Mouse (Mus musculus) hindbrain, embryonic 14.5 days (tissue): ENCODE measurements at regions not wholly inside any gene's neighbourhood (a gene's known extent, or its start where the extent isn't known, plus 50 kb on each side); places are given as distances from the start of the nearest gene placed in this dataset.

ENCODE experiments used
- ATAC-seq: fragments of 200-750 bp; cut with Nextera tagmentation; 2 replicates; pipeline ENCODE4 v1.8.0; 2017; ENCODE audit warnings: moderate number of reproducible peaks, mild to moderate bottlenecking, moderate TSS enrichment, moderate library complexity; ENCODE audit not compliant: low FRiP score
- DNase-seq: peaks from one replicate; pipeline ENCODE4 v3.0.0-alpha.2; 2015; ENCODE audit warnings: low spot score
- H3K27ac ChIP-seq: fragments of 300-500 bp; sonication (generic); 2 replicates; pipeline ENCODE4 v1.5.1; 2014; ENCODE audit warnings: mild to moderate bottlenecking, moderate library complexity
- H3K27me3 ChIP-seq: fragments of 300-500 bp; sonication (generic); 2 replicates; pipeline ENCODE4 v1.6.1; 2014; ENCODE audit warnings: mild to moderate bottlenecking, low read length, mixed read lengths; ENCODE audit not compliant: control insufficient read depth, insufficient read depth
- H3K36me3 ChIP-seq: fragments of 300-500 bp; sonication (generic); replicated peaks from 2 replicates; pipeline ENCODE4 v1.6.1; 2014; ENCODE audit not compliant: control insufficient read depth, insufficient read depth
- H3K4me1 ChIP-seq: fragments of 300-500 bp; sonication (generic); replicated peaks from 2 replicates; pipeline ENCODE4 v1.6.1; 2014; ENCODE audit warnings: antibody characterized with exemption, low read length, mixed read lengths; ENCODE audit not compliant: control insufficient read depth, insufficient read depth
- H3K4me2 ChIP-seq: fragments of 300-500 bp; sonication (generic); replicated peaks from 2 replicates; pipeline ENCODE4 v1.6.1; 2014; ENCODE audit warnings: mild to moderate bottlenecking, moderate library complexity
- H3K4me3 ChIP-seq: fragments of 300-500 bp; sonication (generic); replicated peaks from 2 replicates; pipeline ENCODE4 v1.5.1; 2014; ENCODE audit warnings: mild to moderate bottlenecking, low read length
- H3K9ac ChIP-seq: fragments of 300-500 bp; sonication (generic); 2 replicates; pipeline ENCODE4 v1.6.1; 2014
- H3K9me3 ChIP-seq: fragments of 300-500 bp; sonication (generic); 2 replicates; pipeline ENCODE4 v1.6.1; 2016; ENCODE audit warnings: low read length; ENCODE audit not compliant: control insufficient read depth
- WGBS: fragments of 180-500 bp; shearing (Covaris S2); extraction: QIAGEN DNeasy Blood & Tissue Kit; methylation state at CpG from one replicate; pipeline ENCODE4 v1.1.7; 2014; 5-methylcytosine and 5-hydroxymethylcytosine counted together

DNA sequence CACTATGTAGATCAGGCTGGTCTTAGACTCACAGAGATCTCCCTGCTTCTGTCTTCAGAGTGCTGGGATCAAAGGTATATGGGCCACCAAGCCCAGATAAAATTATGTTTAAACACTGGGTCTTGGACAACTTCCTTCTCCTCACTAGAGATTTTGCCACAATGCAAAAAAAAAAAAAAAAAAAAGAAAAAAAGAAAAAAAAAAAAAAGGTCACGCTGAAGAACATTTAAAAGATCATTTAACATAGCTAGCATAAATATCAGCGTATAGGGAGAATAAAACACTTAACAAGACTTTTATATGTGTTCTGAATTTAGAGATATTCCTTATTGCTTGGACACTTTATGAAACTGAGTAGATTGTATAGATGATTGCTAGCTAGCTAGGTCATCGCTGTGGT is 137.1 kb upstream of the Slc38a2 start:
- Histone ChIP-seq H3K4me1 (no peaks in the 10 kb centered on the region), H3K9ac (no peak overlapping the region)
- 95% methylated on average over 3 of the region's 3 CpGs for WGBS

DNA sequence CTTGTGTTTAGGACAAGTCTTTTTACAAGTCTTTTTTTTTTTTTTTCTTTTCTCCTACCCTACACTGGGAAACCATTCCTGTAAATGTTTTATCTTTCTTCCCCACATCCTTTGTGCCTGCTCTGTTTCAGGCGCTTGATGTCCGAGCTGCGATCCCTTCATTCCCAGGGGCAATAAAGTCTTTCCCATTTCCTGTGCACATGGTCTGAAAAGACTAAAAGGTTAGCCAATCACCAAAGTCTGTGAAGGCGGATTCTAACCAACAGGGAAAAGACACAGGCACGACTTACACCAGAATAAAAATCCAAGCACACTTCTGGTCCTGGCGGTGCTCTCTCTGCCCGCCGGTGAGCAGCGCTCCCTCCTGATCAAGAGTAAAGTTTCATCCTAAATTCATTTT is 135.3 kb upstream of the Slc38a2 start:
- H3K4me2 ChIP-seq: no peak overlapping the region
- WGBS: 88% methylated on average over 9 of the region's 9 CpGs
- H3K4me1 ChIP-seq: no peaks in the 10 kb centered on the region
- no peak overlapping the region for H3K27ac ChIP-seq
- DNase-seq (no peak), ATAC-seq (no peak)
- no peak overlapping the region for H3K4me3 ChIP-seq
- no peak overlapping the region for H3K9ac ChIP-seq
- H3K36me3 ChIP-seq: no peaks in the 10 kb centered on the region
- H3K9me3 ChIP-seq: no peaks in the 10 kb centered on the region
- H3K27me3 ChIP-seq: no peaks in the 10 kb centered on the region

More for the DNA sequence above, 137.1 kb upstream of the Slc38a2 start:
- ATAC-seq (no peak), DNase-seq (no peak)
- H3K9me3 ChIP-seq: no peaks in the 10 kb centered on the region
- no peak overlapping the region for H3K4me3 ChIP-seq
- H3K27ac ChIP-seq: no peak overlapping the region
- H3K36me3 ChIP-seq: no peaks in the 10 kb centered on the region
- no peaks in the 10 kb centered on the region for H3K27me3 ChIP-seq
- H3K4me2 ChIP-seq: no peak overlapping the region

DNA sequence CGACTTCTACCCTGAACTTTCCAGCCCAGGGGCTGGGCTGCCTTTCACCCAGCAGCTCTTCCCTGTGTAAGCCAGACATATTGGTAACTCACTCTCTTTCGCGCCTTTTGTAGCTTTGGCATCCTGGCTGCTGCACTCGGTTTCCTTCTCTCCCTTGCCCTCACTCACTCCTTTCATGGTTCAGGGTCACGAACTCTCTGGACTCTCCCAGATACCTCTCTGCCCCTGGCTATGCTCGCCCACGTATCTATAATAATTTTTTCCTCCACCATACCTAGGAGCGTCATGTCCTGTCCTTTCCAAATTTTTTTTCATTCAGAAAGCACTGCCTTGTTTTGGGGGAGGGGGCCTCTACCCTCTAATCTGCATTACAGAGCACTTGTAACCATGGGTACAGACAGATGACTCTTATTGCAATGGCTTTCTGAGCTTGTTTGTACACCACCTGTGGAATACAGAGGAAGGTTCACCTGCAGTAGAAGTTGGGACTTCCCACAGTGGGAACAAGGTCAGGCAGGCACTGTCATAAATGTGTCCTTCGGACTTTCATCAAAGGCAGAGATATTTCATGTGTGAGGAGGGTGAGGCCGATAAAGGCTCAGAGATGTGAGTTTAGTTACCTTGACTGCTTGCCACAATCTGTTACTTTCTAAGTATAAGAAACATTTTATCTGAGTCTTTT is 134.8 kb upstream of the Slc38a2 start:
- Histone ChIP-seq H3K36me3 (no peaks in the 10 kb centered on the region), H3K9ac (no peak overlapping the region), H3K4me1 (no peaks in the 10 kb centered on the region), H3K27me3 (no peaks in the 10 kb centered on the region), H3K27ac (no peak overlapping the region), H3K4me2 (no peak overlapping the region), H3K4me3 (no peak overlapping the region), H3K9me3 (no peaks in the 10 kb centered on the region)
- ATAC-seq (no peak), DNase-seq (no peak)
- WGBS: 85% methylated on average over 10 of the region's 10 CpGs

DNA sequence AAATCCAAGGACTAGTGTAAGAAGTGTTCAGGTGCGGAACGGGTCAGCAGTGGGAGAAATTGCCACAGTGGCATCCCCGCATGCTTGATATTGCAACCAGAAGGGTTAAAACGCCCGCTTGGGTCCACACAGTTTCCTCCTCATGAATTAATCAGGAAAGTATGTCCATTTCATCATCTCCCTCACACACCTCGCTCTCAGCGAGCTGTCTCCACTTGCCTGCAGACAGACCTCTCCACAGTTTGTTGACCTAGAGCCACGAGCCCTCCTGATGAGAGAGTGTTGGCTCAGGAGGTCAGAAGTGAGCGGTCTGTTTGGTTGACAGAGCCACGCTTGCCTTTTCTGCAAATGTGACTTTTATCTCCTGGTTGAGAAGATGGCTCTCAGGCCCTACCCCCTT is 132.9 kb upstream of the Slc38a2 start:
- no peak overlapping the region for H3K27ac ChIP-seq
- H3K4me2 ChIP-seq: no peak overlapping the region
- H3K4me3 ChIP-seq: no peak overlapping the region
- ATAC-seq (no peak), DNase-seq (no peak)
- no peak overlapping the region for H3K9ac ChIP-seq
- H3K27me3 ChIP-seq: no peaks in the 10 kb centered on the region
- H3K4me1 ChIP-seq: no peaks in the 10 kb centered on the region
- 82% methylated on average over 10 of the region's 10 CpGs for WGBS
- H3K9me3 ChIP-seq: no peaks in the 10 kb centered on the region
- H3K36me3 ChIP-seq: no peaks in the 10 kb centered on the region

DNA sequence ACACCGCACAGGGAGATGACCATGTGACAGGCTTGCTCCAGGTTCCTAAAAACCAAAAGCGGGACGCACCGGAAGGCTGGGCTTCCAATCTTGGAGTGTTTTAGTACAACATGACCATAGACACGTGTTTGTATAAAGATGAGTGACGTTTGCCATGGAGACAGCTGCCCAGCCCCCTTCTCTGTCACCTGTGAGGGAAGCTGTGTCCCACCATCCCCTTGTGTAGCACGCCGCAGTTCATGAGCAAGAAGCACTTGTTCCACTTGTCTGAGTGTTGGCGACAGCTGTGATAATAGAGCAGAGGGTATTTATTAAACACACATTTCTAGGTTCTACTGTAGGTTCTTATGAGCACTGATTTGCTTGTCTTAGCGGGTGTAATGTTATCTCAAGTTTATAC is 131.7 kb upstream of the Slc38a2 start:
- 91% methylated on average over 10 of the region's 10 CpGs for WGBS
- no peak for ATAC-seq
- Histone ChIP-seq H3K4me2 (no peak overlapping the region), H3K4me1 (no peaks in the 10 kb centered on the region), H3K9me3 (no peaks in the 10 kb centered on the region), H3K9ac (no peak overlapping the region), H3K4me3 (no peak overlapping the region), H3K27ac (no peak overlapping the region), H3K27me3 (no peaks in the 10 kb centered on the region), H3K36me3 (no peaks in the 10 kb centered on the region)
- no peak for DNase-seq

DNA sequence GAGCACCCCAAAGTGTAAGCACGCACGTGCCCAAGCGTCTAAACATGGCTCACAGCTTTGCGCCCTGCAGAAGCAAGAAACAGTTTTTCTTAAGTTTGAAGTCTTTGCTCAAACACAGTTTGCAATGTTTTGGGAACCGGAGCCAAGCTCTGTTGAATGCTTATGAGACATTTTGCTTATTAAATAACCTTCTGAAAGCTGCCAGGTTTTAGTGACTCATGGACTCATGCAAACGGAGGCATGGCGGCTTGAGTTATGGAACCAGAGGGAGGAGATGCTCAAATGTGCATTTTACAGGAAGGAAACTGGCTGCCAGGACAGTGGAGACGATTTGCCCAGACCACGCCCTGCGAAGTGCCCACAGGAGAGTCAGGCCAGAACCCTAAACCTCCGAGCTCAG is 131.0 kb upstream of the Slc38a2 start:
- Histone ChIP-seq H3K27ac (no peak overlapping the region), H3K36me3 (no peaks in the 10 kb centered on the region), H3K9ac (no peak overlapping the region), H3K4me1 (no peaks in the 10 kb centered on the region), H3K9me3 (no peaks in the 10 kb centered on the region), H3K4me2 (no peak overlapping the region), H3K27me3 (no peaks in the 10 kb centered on the region), H3K4me3 (no peak overlapping the region)
- no peak for DNase-seq
- 90% methylated on average over 11 of the region's 11 CpGs for WGBS
- no peak for ATAC-seq

DNA sequence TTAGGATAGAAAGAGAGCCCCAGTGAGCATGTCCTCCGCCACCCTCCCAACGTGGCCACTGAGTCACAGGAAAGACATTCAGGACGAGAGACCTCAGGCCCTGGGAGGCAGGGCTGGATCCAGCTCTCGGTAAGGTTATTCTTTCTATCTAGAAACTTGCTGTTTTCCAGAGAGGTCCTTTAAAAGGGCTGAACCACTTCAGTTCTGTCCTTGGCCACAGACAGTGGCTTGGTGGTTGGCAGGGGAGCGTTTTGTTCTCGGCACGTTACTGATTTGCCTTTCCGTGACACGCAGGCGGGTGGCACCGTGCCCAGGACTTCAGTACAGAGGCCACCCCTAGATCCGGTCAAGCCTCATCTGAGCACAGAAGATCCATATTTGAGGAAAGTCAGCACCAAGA is 130.4 kb upstream of the Slc38a2 start:
- Histone ChIP-seq H3K27me3 (no peaks in the 10 kb centered on the region), H3K9ac (no peak overlapping the region), H3K4me3 (no peak overlapping the region), H3K4me1 (no peaks in the 10 kb centered on the region), H3K4me2 (no peak overlapping the region), H3K27ac (no peak overlapping the region), H3K9me3 (no peaks in the 10 kb centered on the region), H3K36me3 (no peaks in the 10 kb centered on the region)
- ATAC-seq (no peak), DNase-seq (no peak)
- WGBS: 86% methylated on average over 12 of the region's 12 CpGs

DNA sequence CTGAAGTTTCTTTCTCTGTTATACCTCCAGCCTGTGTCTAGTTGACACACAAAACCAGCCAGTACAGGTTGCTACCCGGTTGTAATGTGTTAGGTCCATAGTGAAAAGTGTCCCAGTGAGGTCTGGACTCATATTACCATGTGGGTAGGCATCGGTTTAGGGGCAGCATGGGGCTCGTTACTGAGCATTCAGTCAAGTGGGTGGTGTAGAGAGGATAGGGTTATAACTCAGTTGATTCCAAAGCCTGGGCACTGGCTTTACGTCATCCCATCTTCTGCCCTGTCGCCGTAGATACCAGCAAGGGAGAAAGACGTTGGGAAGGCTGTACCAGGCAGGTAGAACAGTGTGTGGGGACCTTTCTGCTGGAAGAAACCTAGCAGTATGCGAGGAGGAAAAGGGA is 129.2 kb upstream of the Slc38a2 start:
- Histone ChIP-seq H3K9ac (no peak overlapping the region), H3K9me3 (no peaks in the 10 kb centered on the region), H3K4me3 (no peak overlapping the region), H3K4me2 (no peak overlapping the region), H3K4me1 (no peaks in the 10 kb centered on the region), H3K27me3 (no peaks in the 10 kb centered on the region), H3K36me3 (no peaks in the 10 kb centered on the region), H3K27ac (no peak overlapping the region)
- no peak for DNase-seq
- WGBS: 89% methylated on average over 8 of the region's 8 CpGs
- no peak for ATAC-seq

DNA sequence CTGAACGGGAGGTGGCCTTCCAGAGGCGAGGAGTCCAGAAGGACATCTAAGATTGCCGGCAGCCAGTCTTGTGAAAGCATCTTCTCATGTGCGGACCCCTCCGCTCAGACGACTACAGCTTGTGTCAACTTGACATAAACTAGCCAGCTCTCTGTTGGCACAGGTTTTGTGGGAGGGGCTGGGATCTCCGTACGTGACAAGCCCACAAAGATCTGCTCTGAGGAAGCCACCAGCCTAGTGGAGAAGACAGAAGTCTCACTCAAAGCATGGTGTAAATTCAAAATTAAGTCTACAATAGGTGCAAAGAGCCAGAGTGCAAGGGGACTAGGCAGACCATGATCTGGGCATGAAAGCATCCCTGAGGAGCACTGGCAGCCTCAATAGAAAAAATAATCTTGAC is 128.4 kb upstream of the Slc38a2 start:
- Histone ChIP-seq H3K9me3 (no peaks in the 10 kb centered on the region), H3K4me1 (no peaks in the 10 kb centered on the region), H3K9ac (no peak overlapping the region), H3K4me2 (no peak overlapping the region), H3K27me3 (no peaks in the 10 kb centered on the region), H3K36me3 (no peaks in the 10 kb centered on the region), H3K27ac (no peak overlapping the region), H3K4me3 (no peak overlapping the region)
- ATAC-seq (no peak), DNase-seq (no peak)
- 87% methylated on average over 8 of the region's 8 CpGs for WGBS

DNA sequence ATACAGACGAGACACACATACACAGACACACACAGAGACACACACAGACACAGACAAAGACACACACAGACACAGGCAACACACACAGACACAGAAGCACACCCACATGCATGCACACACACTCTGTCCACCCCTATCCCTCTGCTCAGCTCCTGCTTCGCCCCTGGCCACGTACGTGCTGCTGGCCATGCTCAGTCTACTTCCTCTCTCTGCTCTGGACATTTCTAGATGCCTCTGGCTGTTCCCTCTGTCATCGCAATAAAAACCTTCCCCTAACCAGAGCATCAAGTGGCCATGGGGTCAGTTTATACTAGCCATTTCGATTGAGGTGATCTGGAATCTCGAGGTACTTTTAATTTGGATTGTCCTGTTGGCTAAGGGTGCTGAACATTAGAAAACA is 118.9 kb upstream of the Slc38a2 start:
- 88% methylated on average over 7 of the region's 7 CpGs for WGBS
- Histone ChIP-seq H3K36me3 (no peaks in the 10 kb centered on the region), H3K27me3 (no peaks in the 10 kb centered on the region), H3K4me3 (no peak overlapping the region), H3K27ac (no peak overlapping the region), H3K9ac (no peak overlapping the region), H3K4me2 (no peak overlapping the region), H3K9me3 (no peaks in the 10 kb centered on the region), H3K4me1 (no peaks in the 10 kb centered on the region)
- ATAC-seq: no peak
- DNase-seq: no peak
